In genomic region chr11:33276637-33277036, GRCm38 (mm10) we compare ENCODE assay signal across 18 mouse cellular contexts. TPM values are rescaled to one million over a fixed set of nuclear protein-coding genes. Genes with fewer than 3 reads are reported as not detected.
"Had no signal": no experiment of that assay in that cellular context is flagged by ENCODE, and none has a peak within 500 bp of the region (broad histone marks: within the 10 kb centered on the region; RNA-seq: fewer than 3 reads in every experiment).

TSS of gene Gm12117 (minus strand) at chr11:33276737.

- DNase-seq: heart, postnatal 10 days; heart, postnatal 14 days; heart, postnatal 4 days; kidney, adult 11 months; kidney, adult 18-20 months; kidney, adult 2 months; kidney, adult 8-10 months; kidney, adult 9 months; kidney, postnatal 10 days; kidney, postnatal 14 days; kidney, postnatal 25 days; kidney, postnatal 36 days; kidney, postnatal 4 days; layer of hippocampus, adult 9-11 months; layer of hippocampus, postnatal 36 days had no signal

RNA-seq across cellular contexts. Expression of gene Gm12117, which starts in this region (rescaled TPM):
- total RNA-seq: heart, postnatal 10 days; heart, postnatal 14 days; heart, postnatal 25 days; hindbrain, postnatal 0 days; layer of hippocampus, postnatal 25 days; layer of hippocampus, postnatal 36 days had no signal
